Mouse (Mus musculus): ENCODE measurements around the gene Dcst2. TPM values are rescaled to one million over a fixed set of nuclear protein-coding genes. Genes with fewer than 3 reads are reported as not detected.

Dcst2 gene
- polyA plus RNA-seq, 1 experiment from 2014 or later, result not detected

DNA sequence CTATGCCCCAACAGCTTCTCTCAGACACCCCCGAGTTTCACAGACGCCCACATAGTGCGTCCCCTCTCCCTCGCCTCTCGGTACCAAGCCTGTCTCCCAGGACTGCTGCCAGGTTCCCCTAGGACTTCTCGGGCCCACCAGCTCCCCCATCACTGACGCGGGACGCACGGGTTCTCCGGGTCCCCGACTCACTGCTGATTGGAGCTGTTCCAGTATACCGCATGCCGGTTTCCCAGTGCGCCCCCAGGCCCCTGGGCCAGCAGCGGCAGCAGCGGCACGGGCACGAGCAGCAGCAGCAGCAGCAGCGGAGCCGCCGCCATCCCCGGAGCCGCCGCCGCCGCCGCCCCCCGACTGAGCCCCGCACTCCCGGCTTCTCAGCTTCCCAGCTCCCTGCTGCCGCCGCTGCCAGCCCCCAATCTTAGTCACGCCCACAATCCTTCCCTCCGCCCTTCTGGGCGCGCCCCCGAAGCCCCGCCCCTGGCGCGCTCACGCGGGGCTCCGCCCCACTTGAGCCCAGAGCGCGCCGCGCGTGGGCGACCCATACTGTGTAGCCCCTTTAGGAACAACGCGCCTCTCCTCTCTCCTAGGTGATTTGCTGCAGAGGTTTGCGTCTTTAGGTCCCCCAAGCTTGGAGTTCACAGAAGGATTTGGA is 39.1 kb upstream of the Dcst2 start, which contains the start of gene Efna3:
Efna3 (minus strand) TSS at position 452 of the 652 bp plus-strand sequence.
- Histone ChIP-seq H3K27ac (no peak within 1 kb of the TSS), H3K79me2 (ENCODE audit: inconsistent target) (no peaks in the 10 kb centered on the region), H3K36me3 (ENCODE audit: inconsistent target) (no peaks in the 10 kb centered on the region), H3K4me3 (ENCODE audit: inconsistent target) (no peak within 1 kb of the TSS)
- WGBS (ENCODE audit: missing documents), result 3% methylated on average over 48 of the region's 53 CpGs

DNA sequence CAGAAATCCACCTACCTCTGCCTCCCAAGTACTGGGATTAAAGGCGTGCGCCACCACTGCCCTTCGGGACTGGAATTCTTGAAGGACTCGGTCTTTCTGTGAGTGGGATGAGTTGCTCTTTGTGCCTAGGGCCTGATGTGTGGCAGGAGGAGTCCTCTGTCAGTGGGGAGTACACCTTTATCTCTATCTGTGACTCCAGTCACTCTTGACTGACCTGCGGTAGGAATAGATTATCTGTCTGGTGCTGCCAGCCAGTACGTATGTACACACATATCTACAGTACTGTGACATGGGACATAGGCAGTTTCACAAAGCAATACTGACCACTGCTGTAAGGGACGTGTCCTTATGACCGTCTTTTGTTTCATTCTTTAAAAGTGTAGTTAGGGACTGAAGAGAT is 35.9 kb upstream of the Dcst2 start:
- Histone ChIP-seq H3K4me3 (ENCODE audit: inconsistent target) (no peak overlapping the region), H3K27ac (no peak overlapping the region), H3K79me2 (ENCODE audit: inconsistent target) (no peaks in the 10 kb centered on the region), H3K36me3 (ENCODE audit: inconsistent target) (no peaks in the 10 kb centered on the region)
- WGBS (ENCODE audit: missing documents), result 93% methylated on average over 8 of the region's 8 CpGs

DNA sequence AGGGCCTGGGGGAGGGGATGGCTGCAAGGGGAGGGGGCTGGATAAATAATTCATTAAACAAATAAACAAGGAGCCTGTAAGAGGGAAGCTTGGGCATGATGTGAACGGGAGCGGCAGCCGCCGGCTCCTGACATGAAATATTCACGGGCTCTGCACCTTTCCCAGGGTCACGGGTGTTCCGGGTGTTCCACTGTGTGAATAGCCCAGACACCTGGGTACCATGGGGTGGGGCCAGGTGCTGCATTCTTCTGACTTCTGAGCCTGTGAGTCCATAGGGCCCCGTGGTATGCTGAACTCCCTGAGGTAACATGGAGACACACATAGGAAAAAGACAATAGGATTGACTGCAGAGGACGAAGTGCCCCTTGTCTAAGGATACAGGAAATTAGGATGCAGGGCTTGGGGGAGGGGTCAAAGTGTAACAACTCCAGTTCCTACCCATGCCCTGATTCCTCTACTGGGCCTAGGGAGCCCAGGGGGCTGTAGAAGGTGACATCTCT is 34.4 kb upstream of the Dcst2 start:
- WGBS (ENCODE audit: missing documents), result 89% methylated on average over 9 of the region's 9 CpGs
- Histone ChIP-seq H3K27ac (no peak overlapping the region), H3K4me3 (ENCODE audit: inconsistent target) (no peak overlapping the region), H3K36me3 (ENCODE audit: inconsistent target) (no peaks in the 10 kb centered on the region), H3K79me2 (ENCODE audit: inconsistent target) (no peaks in the 10 kb centered on the region)

DNA sequence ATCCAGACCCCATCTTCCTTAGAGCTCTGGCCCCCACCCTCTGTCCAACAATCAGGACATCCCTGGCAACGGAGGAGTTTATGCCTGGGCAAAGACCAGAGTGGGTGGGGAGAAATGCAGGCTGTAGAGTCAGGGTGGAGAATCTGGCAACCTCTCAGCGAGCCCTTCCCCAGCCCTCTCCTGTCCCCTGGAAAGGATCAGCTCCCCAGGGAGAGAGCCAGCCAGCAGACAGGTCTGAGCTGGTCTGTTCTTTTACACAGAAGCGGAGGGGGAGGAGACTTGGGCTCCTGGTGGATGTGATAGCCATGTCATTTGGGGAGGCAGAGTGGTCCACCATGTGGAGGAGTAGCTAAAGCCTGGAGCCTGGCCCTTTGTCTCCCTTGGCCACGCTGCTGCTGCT is 33.2 kb upstream of the Dcst2 start:
- Histone ChIP-seq H3K4me3 (ENCODE audit: inconsistent target) (no peak overlapping the region), H3K27ac (no peak overlapping the region), H3K36me3 (ENCODE audit: inconsistent target) (no peaks in the 10 kb centered on the region), H3K79me2 (ENCODE audit: inconsistent target) (no peaks in the 10 kb centered on the region)
- WGBS (ENCODE audit: missing documents), result 82% methylated on average over 3 of the region's 4 CpGs

DNA sequence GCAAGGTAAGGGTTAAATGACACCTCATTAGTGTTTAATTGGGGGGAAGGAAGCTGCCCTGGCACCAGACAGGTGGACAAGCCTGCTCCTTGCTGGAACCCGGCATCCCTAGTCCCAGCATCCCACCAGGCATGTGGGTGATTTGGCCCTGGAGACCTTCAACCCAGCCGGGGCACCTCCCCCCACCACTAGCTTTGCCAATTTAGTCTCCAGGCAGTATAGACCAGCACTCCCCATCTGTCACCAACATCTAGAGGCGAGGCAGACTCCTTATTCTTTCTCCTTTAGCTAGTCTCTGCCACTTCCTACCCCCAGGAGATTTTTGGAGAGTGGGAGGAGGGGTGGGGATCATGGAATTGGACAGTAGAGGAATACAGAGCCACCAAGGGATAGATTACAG is 31.4 kb upstream of the Dcst2 start:
- Histone ChIP-seq H3K79me2 (ENCODE audit: inconsistent target) (no peaks in the 10 kb centered on the region), H3K4me3 (ENCODE audit: inconsistent target) (no peak overlapping the region), H3K27ac (no peak overlapping the region), H3K36me3 (ENCODE audit: inconsistent target) (no peaks in the 10 kb centered on the region)
- WGBS (ENCODE audit: missing documents), result 83% methylated on average over 3 of the region's 3 CpGs

DNA sequence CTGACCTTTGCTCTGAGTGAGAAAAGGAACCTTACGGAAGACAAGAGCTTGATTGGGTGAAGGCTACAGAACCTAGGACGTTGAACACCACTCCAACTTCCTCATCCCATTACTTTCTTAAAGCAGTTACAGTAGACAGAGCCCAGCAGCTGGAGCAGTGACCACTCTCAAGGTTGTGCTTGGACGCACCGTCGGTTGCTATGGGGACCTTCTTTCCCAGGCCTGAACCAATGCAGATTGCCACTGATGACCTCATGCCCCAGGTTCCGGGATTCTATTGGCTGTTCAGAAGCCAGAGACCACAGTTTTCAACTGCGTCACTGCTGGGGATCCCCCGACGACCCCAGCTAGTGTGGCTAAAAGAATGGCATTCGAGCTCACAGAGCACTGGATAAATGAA is 30.8 kb upstream of the Dcst2 start:
- no peak overlapping the region for H3K27ac ChIP-seq
- 42% methylated on average over 10 of the region's 10 CpGs for WGBS (ENCODE audit: missing documents)
- H3K4me3 ChIP-seq (ENCODE audit: inconsistent target), result no peak overlapping the region

DNA sequence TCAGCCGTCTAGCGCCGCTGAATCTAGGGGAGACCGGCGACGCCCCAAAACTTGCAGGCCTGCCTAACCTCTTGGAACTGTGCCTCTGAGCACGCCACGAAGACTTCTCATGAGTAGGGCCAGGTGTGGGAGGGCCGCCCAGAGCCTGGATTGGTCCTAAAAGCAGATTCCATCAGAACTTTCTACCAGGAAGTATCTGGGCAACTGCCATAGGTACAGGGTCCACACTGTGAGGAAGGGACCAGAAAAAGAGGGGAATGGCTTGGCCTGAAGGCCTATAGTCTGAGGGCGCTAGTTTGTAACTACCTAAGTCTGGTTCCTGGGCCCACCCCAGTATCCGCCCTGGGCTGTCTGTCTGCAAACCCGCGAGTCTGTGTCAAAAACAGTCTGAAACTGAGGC is 30.2 kb upstream of the Dcst2 start:
- no peak overlapping the region for H3K27ac ChIP-seq
- no peak overlapping the region for H3K4me3 ChIP-seq (ENCODE audit: inconsistent target)
- H3K79me2 ChIP-seq (ENCODE audit: inconsistent target), result no peaks in the 10 kb centered on the region
- no peaks in the 10 kb centered on the region for H3K36me3 ChIP-seq (ENCODE audit: inconsistent target)
- 85% methylated on average over 13 of the region's 13 CpGs for WGBS (ENCODE audit: missing documents)

More for the DNA sequence above, 30.8 kb upstream of the Dcst2 start:
- H3K79me2 ChIP-seq (ENCODE audit: inconsistent target), result no peaks in the 10 kb centered on the region
- no peaks in the 10 kb centered on the region for H3K36me3 ChIP-seq (ENCODE audit: inconsistent target)

DNA sequence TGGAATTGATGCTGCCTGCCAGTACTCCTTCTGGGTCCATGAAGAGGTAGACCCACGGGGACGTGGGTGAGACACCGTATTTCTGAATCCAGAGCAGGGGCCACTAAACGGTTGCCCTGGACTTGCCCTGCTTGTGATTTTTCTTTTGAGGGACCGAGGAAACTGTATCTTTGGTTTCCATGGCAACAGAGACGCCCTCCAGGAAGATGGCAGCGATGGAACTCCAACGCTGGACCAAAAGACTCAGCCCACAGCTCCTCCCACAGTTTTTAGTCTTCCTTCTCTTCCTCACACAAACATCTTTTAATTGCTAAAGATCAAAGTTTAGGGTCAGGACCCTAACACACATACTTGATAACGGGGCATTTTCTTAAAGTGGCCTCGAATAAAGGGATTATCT is 29.8 kb upstream of the Dcst2 start:
- Histone ChIP-seq H3K79me2 (ENCODE audit: inconsistent target) (no peaks in the 10 kb centered on the region), H3K4me3 (ENCODE audit: inconsistent target) (no peak overlapping the region), H3K36me3 (ENCODE audit: inconsistent target) (no peaks in the 10 kb centered on the region), H3K27ac (no peak overlapping the region)
- 89% methylated on average over 10 of the region's 10 CpGs for WGBS (ENCODE audit: missing documents)

DNA sequence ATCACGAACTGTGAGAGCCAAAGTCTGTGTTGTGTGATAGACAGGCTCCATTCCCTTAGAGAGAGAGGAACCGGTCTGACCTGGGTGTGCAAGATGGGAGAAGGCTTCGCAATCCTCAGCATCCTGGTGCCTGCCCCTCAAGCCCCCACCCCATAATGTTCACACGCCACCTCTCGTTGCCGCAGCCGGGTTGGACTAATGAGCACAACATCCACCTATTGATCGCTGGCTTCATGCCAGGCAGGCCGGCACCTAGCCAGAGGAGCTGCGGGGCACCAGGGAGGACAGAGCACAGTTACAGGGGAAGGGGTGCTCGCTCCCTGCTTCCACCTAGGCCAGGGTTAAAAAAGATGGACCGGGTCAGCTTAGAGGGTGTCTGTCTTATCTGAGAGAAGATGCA is 29.3 kb upstream of the Dcst2 start:
- no peak overlapping the region for H3K4me3 ChIP-seq (ENCODE audit: inconsistent target)
- no peaks in the 10 kb centered on the region for H3K36me3 ChIP-seq (ENCODE audit: inconsistent target)
- H3K79me2 ChIP-seq (ENCODE audit: inconsistent target), result no peaks in the 10 kb centered on the region
- WGBS (ENCODE audit: missing documents), result 89% methylated on average over 12 of the region's 12 CpGs
- no peak overlapping the region for H3K27ac ChIP-seq

DNA sequence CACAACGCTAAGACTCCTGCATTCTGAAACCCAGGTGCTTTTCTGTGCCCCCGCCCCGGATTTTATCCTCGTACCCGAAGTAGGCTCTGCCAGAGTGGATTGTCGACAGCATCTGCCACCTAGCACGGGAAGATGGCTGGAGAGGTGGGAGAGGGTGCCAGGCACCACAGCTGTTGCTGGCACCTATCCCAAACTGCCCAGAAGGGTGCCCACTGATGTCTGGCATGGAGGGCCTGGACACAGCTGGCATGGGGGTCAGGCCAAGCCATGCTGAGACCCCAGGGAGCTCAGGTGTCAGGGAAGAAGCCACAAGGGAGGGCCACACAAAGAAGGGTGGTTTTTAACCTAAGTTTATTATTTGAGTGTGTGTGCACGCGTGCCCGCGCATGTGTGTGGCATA is 28.7 kb upstream of the Dcst2 start:
- H3K4me3 ChIP-seq (ENCODE audit: inconsistent target), result no peak overlapping the region
- H3K27ac ChIP-seq, result no peak overlapping the region
- WGBS (ENCODE audit: missing documents), result 95% methylated on average over 11 of the region's 11 CpGs

DNA sequence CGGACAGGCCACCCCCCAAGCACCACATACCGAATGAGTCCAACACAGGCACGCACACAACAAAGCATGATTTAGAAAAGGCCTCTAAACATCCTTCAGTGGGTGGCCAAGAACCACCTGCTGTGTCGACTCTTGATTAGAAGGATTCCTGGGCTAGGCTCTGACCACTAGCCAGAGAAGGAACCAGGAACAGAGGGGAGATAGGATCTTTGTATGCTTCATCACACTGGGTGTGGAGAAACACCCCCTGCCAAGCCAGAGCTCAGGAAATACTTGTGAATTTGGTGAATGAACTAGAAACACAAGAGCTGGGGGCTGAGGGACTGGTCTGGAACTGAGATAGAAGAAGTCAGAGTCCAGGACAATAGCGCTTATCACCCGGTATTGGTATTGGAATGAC is 25.2 kb upstream of the Dcst2 start:
- H3K4me3 ChIP-seq (ENCODE audit: inconsistent target), result no peak overlapping the region
- H3K36me3 ChIP-seq (ENCODE audit: inconsistent target), result peaks cover 3% of the 10 kb centered on the region; the same call in 1 of the 2 replicates
- H3K27ac ChIP-seq, result no peak overlapping the region
- 75% methylated on average over 6 of the region's 6 CpGs for WGBS (ENCODE audit: missing documents)
- no peaks in the 10 kb centered on the region for H3K79me2 ChIP-seq (ENCODE audit: inconsistent target)

More for the DNA sequence above, 28.7 kb upstream of the Dcst2 start:
- Histone ChIP-seq H3K36me3 (ENCODE audit: inconsistent target) (no peaks in the 10 kb centered on the region), H3K79me2 (ENCODE audit: inconsistent target) (no peaks in the 10 kb centered on the region)

DNA sequence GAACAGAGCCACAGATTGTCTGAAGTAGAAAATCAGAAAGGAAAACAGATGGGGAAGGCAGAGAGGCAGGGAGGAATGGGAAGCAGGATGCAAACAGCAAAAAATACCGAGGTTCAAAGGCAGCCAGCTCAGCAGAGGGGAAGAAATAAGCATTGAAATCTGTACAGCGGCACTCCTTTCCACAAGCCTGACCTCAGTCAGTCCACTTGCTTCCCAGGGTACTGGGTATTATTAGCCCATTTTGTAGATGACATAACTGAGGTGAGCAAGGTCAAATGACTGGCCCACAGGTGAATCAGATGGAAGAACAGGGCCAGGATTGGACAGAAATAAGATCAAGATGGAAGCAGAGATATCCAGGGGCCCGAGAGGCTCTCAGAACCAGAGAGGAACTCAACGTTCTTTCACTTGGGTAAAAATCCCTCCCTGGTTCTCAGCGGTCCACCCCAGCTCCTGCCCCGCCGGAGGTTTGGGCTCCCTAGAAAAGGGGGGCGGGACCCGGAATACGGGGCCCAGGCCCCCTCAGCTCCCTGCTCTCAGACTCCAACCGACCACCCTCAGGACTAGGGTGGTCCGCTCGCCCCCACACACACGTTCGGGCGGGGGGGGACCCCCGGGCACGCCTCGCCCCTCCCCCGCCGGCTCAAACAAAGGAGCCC is 24.6 kb upstream of the Dcst2 start:
- WGBS (ENCODE audit: missing documents), result 9% methylated on average over 17 of the region's 21 CpGs
- H3K36me3 ChIP-seq (ENCODE audit: inconsistent target), result peaks cover 10% of the 10 kb centered on the region
- H3K4me3 ChIP-seq (ENCODE audit: inconsistent target), result no peak overlapping the region
- no peaks in the 10 kb centered on the region for H3K79me2 ChIP-seq (ENCODE audit: inconsistent target)
- H3K27ac ChIP-seq, result no peak overlapping the region

DNA sequence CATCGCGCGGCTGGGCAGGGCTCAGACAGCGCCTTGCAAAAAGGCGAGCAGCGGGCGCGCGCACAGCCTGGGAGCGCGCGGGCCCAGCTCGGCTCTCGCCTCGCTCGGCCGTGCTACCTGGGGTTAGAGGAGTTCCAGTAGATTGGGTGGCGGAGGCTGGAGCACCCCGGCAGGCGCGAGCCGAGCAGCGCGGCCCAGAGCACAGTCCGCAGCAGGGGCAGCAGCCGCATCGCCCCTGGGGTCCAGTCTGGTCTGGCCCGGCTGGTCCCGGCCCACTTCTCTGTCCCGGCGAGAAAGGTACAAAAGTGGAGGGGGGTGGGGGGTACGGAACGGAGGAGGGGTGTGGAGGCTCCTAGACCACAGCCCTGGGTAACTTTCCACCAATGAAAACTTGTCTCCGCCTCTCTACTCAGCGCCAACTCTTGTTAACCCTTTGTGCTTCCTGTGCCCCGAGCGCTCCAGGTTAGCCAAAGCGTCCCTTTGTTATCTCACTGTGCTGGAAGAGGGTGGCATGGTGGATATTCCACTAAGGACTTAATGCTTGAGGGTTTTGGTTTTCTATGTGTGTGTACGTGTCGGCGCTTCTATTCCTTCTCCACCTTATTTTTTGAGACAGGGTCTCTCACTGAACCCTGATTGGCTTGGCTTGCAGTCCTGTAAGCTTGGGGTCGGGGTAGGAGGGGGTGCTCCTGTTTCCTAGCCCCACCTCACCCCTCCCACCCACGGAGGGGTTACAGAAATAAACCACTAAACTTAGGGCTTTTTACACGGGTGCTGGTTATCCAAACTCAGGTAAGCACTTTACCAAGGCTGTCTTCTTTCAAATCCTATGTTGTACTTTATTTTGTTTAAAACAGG is 23.8 kb upstream of the Dcst2 start, which contains the start of gene Efna4:
Efna4 (minus strand) TSS at position 308 of the 858 bp plus-strand sequence.
- no peak within 1 kb of the TSS for H3K27ac ChIP-seq
- H3K36me3 ChIP-seq (ENCODE audit: inconsistent target), result peaks cover 18% of the 10 kb centered on the region
- 11% methylated on average over 33 of the region's 44 CpGs for WGBS (ENCODE audit: missing documents)
- no peak within 1 kb of the TSS for H3K4me3 ChIP-seq (ENCODE audit: inconsistent target)
- no peaks in the 10 kb centered on the region for H3K79me2 ChIP-seq (ENCODE audit: inconsistent target)

DNA sequence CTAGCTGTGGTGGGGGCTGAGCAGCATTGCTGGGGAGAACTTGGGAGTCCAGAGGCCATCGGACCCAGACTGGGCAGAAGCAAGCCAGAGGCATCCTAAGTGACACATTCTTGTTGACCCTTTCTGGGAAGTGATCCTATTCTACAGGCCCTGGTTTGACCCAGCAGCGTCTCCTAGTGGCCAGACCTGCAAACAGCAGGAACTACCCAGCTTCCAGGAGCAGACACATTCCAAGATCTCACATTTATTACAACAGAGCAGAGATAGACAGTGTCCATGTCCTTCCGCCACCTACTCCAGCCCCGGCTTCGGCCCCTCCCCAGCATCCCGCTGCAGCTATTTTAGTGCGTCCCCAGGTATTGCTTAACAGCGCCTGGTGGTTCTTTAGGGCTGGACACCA is 22.4 kb upstream of the Dcst2 start:
- WGBS (ENCODE audit: missing documents), result 54% methylated on average over 8 of the region's 8 CpGs
- peaks cover 32% of the 10 kb centered on the region for H3K36me3 ChIP-seq (ENCODE audit: inconsistent target)
- no peak overlapping the region for H3K27ac ChIP-seq
- no peak overlapping the region for H3K4me3 ChIP-seq (ENCODE audit: inconsistent target)
- no peaks in the 10 kb centered on the region for H3K79me2 ChIP-seq (ENCODE audit: inconsistent target)

DNA sequence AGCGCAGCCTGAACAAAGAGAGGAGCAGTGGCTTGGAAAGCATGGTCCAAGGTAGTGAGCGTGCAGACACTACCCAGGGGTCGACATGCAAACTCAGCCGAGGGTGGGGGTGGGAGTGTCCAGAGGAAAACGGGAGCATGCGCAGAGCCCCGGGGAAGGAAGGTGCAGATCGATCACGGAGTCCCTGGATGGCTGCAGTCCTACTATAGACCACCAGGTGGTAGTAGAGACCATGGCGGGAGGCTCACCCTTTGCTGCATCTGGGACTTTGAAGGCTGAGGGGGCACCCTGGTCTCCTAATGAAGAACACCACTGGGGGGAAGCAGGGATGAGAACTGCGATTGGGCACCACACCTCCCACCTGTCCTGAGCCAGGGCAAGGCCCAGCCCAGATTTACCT is 21.3 kb upstream of the Dcst2 start:
- peaks cover 43% of the 10 kb centered on the region for H3K36me3 ChIP-seq (ENCODE audit: inconsistent target)
- H3K27ac ChIP-seq, result no peak overlapping the region
- no peaks in the 10 kb centered on the region for H3K79me2 ChIP-seq (ENCODE audit: inconsistent target)
- WGBS (ENCODE audit: missing documents), result 10% methylated on average over 10 of the region's 11 CpGs
- no peak overlapping the region for H3K4me3 ChIP-seq (ENCODE audit: inconsistent target)

Data from macrophage (primary cell).